Mouse (Mus musculus): Measurements from ENCODE around the gene Pms1. TPM values are rescaled to one million over a fixed set of nuclear protein-coding genes. Genes with fewer than 3 reads are reported as not detected.

Gene Pms1
- polyA plus RNA-seq, 1 experiment from 2014 or later, result 26.6 TPM

GRCm38 (mm10) chr1:53189620-53190019, 107.2 kb downstream of the Pms1 start:
- no peak overlapping the region for H3K4me3 ChIP-seq
- 0 out of 2 replicates have a peak, but pooled peaks cover 2% of the 10 kb centered on the region for H3K4me1 ChIP-seq
- H3K9me3 ChIP-seq, result no peaks in the 10 kb centered on the region
- ATAC-seq (ENCODE audit: low FRiP score, low read depth), result no peak
- no peak overlapping the region for H3K9ac ChIP-seq
- no peak overlapping the region for H3K4me2 ChIP-seq (replicated peaks)
- 84% methylated on average over 3 of the region's 3 CpGs for WGBS
- H3K27me3 ChIP-seq, result peaks cover 2% of the 10 kb centered on the region; the same call in 1 of the 2 replicates
- H3K36me3 ChIP-seq, result peaks cover 13% of the 10 kb centered on the region
- no peak overlapping the region for H3K27ac ChIP-seq

- Histone ChIP-seq H3K27ac (no peak within 1 kb of the TSS), H3K9ac (no peak within 1 kb of the TSS), H3K36me3 (peaks cover 13% of the 10 kb centered on the region), H3K27me3 (no peaks in the 10 kb centered on the region), H3K4me2 (replicated peaks) (no peak within 1 kb of the TSS), H3K4me3 (no peak within 1 kb of the TSS), H3K9me3 (no peaks in the 10 kb centered on the region), H3K4me1 (no peaks in the 10 kb centered on the region)
- ATAC-seq (ENCODE audit: low FRiP score, low read depth), result no peak
- WGBS, result 92% methylated on average over 8 of the region's 8 CpGs
Measured at GRCm38 (mm10) chr1:53187536-53187935, 109.3 kb downstream of the Pms1 start, which contains the start of gene 1700019A02Rik. Gene 1700019A02Rik, minus strand, starts transcription at chr1:53187636.

GRCm38 (mm10) chr1:53186301-53186700, 110.5 kb downstream of the Pms1 start:
- no peak overlapping the region for H3K4me3 ChIP-seq
- H3K27me3 ChIP-seq, result no peaks in the 10 kb centered on the region
- H3K27ac ChIP-seq, result no peak overlapping the region
- H3K4me1 ChIP-seq, result no peaks in the 10 kb centered on the region
- no peak overlapping the region for H3K4me2 ChIP-seq (replicated peaks)
- ATAC-seq (ENCODE audit: low FRiP score, low read depth), result no peak
- peaks cover 10% of the 10 kb centered on the region for H3K36me3 ChIP-seq
- no peaks in the 10 kb centered on the region for H3K9me3 ChIP-seq
- H3K9ac ChIP-seq, result no peak overlapping the region
- WGBS, result 91% methylated on average over 3 of the region's 3 CpGs

GRCm38 (mm10) chr1:53157715-53158114, 139.1 kb downstream of the Pms1 start:
- no peak overlapping the region for H3K4me2 ChIP-seq (replicated peaks)
- H3K27me3 ChIP-seq, result no peaks in the 10 kb centered on the region
- H3K4me1 ChIP-seq, result no peaks in the 10 kb centered on the region
- no peaks in the 10 kb centered on the region for H3K36me3 ChIP-seq
- ATAC-seq (ENCODE audit: low FRiP score, low read depth), result peak; percentile 81
- H3K27ac ChIP-seq, result no peak overlapping the region
- H3K9me3 ChIP-seq, result no peaks in the 10 kb centered on the region
- H3K4me3 ChIP-seq, result no peak overlapping the region
- H3K9ac ChIP-seq, result no peak overlapping the region
- 29% methylated on average over 6 of the region's 6 CpGs for WGBS

Other genes starting within 250 kb of the Pms1 start
- 15.5 and 16.3 TPM in 2 replicates for gene Mstn, start 235.4 kb downstream of the Pms1 start, polyA plus RNA-seq (2015; fragmentation: Nextera tagmentation; extraction: Ambion mirVana)
- not detected in 2 replicates for gene 1700019A02Rik, start 109.4 kb downstream of the Pms1 start, polyA plus RNA-seq (2015; fragmentation: Nextera tagmentation; extraction: Ambion mirVana)
- gene Ormdl1, start 77 bp upstream of the Pms1 start, polyA plus RNA-seq (2015; fragmentation: Nextera tagmentation; extraction: Ambion mirVana), result 45.8 and 46.7 TPM in 2 replicates
- gene Gm28778, start 93 bp upstream of the Pms1 start, polyA plus RNA-seq (2015; fragmentation: Nextera tagmentation; extraction: Ambion mirVana), result not detected in 2 replicates
- gene Osgepl1, start 16.6 kb upstream of the Pms1 start, polyA plus RNA-seq (2015; fragmentation: Nextera tagmentation; extraction: Ambion mirVana), result 19.3 and 19.5 TPM in 2 replicates
- 1.2 and 18.1 TPM in 2 replicates for gene Asdurf, start 55.6 kb upstream of the Pms1 start, polyA plus RNA-seq (2015; fragmentation: Nextera tagmentation; extraction: Ambion mirVana)
- 1.2 and 1.3 TPM in 2 replicates for gene Gm28551, start 55.6 kb upstream of the Pms1 start, polyA plus RNA-seq (2015; fragmentation: Nextera tagmentation; extraction: Ambion mirVana)
- 81.0 and 88.6 TPM in 2 replicates for gene Asnsd1, start 55.7 kb upstream of the Pms1 start, polyA plus RNA-seq (2015; fragmentation: Nextera tagmentation; extraction: Ambion mirVana)